Mouse (Mus musculus) liver, adult 2 months (tissue): Measurements from ENCODE around the gene Ttc21a.

Experiments
- CTCF ChIP-seq: fragments of 200-500 bp; IDR thresholded peaks from 2 replicates; pipeline ENCODE4 v1.5.1; 2011; ENCODE audit warnings: low read depth, low read length, control low read depth
- POLR2A ChIP-seq: fragments of 200-500 bp; IDR thresholded peaks from 2 replicates; pipeline ENCODE4 v1.6.1; 2011; ENCODE audit warnings: low read length, control low read depth; ENCODE audit not compliant: insufficient read depth; ENCODE audit errors: extremely low read depth

DNA sequence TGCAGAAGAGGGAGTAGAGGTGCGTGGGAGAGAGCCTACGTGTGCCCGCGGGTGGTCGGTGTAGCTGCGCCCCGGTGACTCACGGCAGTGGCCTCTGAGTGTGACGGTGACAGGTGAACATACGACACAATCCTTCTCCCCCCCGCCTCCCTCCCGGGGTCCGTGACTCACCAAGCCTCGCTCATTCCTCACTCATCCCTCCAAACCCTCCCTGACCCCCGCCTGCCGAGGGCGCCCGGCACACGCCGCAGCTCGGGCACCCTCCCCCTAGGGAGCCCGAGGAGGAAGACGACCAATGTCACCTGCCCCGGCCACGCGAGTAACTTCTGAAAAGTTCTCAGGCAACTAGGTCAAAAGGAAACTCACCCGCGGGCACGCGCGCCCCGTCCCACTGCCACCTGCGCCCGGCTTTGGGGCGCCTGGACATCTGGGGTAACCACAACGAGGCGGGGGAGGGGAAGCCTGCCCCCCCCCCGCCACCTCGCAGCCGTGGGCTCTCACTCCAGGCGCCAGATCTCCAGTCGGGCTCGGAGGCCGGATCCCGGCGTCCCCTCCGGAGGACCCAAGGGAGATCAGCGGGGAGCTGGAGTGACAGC is 45.6 kb downstream of the Ttc21a start:
- TF ChIP-seq CTCF (no peak), POLR2A (no peak)
